Comparison of ENCODE assay signal across 18 mouse cellular contexts in the genomic region with DNA sequence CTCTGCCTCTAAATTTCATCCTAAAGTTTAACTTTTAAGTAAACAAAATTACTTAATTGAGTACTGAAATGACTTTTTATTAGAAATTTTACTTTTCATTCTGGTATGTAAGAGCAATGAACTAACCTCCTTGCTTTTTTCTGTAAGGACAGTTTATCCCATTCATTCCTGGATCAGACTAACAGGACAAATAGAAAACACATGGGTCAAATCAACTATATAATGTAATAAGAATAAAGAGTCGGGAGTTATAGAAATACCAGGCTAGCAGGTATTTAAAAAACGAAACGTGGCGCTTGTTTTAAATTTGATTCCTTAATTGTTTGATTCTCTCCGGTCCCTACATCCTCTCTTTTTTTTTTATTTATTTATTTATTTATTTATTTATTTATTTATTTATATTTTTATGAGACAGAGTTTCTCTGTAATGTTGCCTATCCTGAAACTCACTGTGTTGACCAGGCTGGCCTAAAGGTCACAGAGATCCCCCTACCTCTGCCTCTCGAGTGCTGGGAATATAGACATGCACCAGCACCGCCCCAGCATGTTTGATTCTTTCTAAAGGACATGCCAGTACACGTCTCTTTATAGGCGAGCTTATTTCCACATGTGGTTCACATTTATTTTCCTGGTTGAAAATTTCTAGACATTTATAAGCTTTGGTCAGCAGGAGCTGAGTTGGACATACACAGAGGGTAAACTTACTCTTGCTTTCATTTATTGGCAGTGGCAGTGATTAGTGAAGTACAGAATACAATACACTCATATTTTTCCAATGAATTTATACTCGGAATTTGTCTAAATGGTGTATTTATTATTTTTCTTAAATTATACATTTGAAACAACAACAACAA.
"Had no signal": no experiment of that assay in that cellular context is flagged by ENCODE, and none has a peak within 500 bp of the region (broad histone marks: within the 10 kb centered on the region; RNA-seq: fewer than 3 reads in every experiment).

No protein-coding gene starts in this region.

- H3K4me2 ChIP-seq: lung, embryonic 14.5 days; midbrain, embryonic 13.5 days; midbrain, embryonic 15.5 days; neural tube, embryonic 13.5 days; neural tube, embryonic 15.5 days had no signal

- H3K4me1 ChIP-seq: midbrain, embryonic 10.5 days; midbrain, embryonic 13.5 days; midbrain, embryonic 15.5 days; neural tube, embryonic 13.5 days; neural tube, embryonic 15.5 days had no signal

- H3K27ac ChIP-seq: midbrain, embryonic 10.5 days; midbrain, embryonic 13.5 days; midbrain, embryonic 15.5 days; neural tube, embryonic 13.5 days; neural tube, embryonic 15.5 days had no signal

- H3K9me3 ChIP-seq: midbrain, embryonic 15.5 days; neural tube, embryonic 15.5 days had no signal

- H3K27me3 ChIP-seq: midbrain, embryonic 13.5 days; midbrain, embryonic 15.5 days; neural tube, embryonic 13.5 days; neural tube, embryonic 15.5 days had no signal

- DNase-seq: lung, adult 18-20 months; lung, embryonic 14.5 days; lung, postnatal 10 days; lung, postnatal 4 days; retina, postnatal 1 day; right cerebral cortex, adult 18-20 months; right cerebral cortex, postnatal 25 days; right cerebral cortex, postnatal 4 days; spleen, adult 18-20 months; thymus, adult 18-20 months; thymus, postnatal 14 days; thymus, postnatal 36 days had no signal

- ATAC-seq: midbrain, embryonic 13.5 days; midbrain, embryonic 15.5 days had no signal

- H3K9ac ChIP-seq: lung, embryonic 14.5 days; midbrain, embryonic 13.5 days; midbrain, embryonic 15.5 days; neural tube, embryonic 13.5 days; neural tube, embryonic 15.5 days had no signal

- H3K4me3 ChIP-seq: midbrain, embryonic 10.5 days; midbrain, embryonic 13.5 days; midbrain, embryonic 15.5 days; myocyte; neural tube, embryonic 13.5 days; neural tube, embryonic 15.5 days had no signal
